Mouse (Mus musculus) A20 (cell line): Measurements from ENCODE around the gene Slc5a11.

ENCODE experiments used
- DNase-seq: peaks from one replicate; pipeline ENCODE4 v3.0.0-alpha.2; 2011; ENCODE audit warnings: low read depth, low spot score

The Slc5a11 gene

DNA sequence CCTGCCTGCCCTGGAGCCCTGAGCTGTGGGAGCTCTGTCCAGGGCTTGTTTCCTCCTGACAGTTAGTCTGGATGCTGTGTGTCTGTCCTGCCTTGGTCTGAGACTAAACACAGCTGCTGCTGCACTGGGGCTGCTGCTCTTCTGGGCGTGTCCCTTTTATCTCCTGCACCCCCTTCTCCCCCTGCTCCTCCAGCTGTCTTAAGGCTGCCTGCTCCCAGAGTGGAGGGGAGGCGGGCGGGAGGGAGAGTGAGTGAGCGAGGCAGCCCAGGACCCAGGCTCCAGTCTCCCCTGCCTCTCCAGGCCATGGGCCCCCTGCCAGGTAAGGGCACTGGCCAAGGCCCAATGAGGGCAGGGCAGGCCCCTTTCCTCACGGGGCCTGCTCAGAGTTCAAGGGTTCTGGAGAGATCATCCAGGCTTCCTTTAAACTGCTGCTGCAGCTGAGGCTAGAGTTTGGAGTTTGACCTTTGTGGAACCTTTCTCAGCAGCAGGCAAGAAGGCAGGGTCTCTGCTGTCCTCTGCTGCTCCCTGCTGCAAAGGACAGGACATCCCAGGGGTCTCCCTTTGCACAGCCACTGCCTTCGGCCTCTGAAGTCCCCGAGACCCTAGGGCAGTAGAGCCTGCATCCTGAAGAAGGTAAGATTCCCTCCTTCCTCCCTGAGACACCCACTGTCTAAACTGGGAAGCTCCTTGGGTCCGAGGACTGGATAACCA is at the start of gene Slc5a11:
Gene Slc5a11, plus strand, starts transcription at position 416 of the 711 bp plus-strand sequence.
- DNase-seq = no peak

DNA sequence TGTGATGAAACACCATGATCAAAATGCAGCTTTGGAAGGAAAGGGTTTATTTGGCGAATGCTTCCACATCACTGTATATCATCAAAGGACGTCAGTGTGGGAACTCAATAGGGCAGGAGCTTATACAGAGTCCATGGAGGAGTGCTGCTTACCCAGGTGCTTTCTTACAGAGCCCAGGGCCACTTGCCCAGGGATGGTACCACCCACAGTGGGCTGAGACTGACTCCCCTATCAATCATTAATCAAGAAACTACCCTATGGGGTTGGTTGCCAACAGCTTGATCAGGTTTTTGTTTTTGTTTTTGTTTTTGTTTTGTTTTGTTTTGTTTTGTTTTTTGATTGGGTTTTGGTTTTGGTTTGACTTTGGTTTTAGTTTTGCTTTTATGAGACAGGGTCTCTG is 47.1 kb upstream of the Slc5a11 start:
- DNase-seq = no peak

DNA sequence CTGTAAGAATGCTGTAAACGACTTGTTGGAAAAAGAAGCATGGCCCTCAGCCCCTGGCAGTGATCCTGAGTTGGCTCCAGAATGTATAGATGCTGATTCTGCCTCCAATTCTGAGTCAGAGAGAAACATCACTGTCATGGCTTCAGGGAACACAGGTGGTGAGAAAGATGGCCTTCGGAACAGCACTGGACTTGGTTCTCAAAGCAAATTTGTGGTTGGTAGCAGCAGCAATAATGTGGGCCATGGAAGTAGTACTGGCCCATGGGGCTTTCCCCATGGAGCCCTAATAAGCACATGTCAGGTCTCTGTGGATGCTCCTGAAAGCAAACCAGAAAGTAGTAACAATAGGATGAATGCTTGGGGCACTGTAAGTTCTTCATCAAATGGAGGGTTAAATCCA is 45.0 kb upstream of the Slc5a11 start:
- DNase-seq = no peak

DNA sequence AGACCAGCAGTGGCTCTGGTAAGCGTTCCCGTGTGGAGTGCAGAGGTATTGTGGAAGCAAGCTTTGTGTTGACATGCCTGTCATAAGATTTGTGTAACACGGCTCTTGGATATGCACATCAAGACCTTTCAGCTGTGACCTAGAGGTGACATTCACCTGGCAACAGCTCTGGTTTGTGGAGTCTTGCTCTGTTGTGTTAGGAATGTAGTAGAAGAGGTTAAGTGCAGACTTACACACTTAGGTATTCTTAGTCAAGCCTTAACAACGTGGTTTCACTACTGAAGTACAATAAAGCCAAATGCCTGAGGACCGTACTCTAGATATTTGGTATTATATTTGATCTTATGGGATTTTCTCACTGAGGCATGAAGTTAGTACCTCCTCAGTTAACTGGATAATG is 42.5 kb upstream of the Slc5a11 start:
- DNase-seq = no peak

DNA sequence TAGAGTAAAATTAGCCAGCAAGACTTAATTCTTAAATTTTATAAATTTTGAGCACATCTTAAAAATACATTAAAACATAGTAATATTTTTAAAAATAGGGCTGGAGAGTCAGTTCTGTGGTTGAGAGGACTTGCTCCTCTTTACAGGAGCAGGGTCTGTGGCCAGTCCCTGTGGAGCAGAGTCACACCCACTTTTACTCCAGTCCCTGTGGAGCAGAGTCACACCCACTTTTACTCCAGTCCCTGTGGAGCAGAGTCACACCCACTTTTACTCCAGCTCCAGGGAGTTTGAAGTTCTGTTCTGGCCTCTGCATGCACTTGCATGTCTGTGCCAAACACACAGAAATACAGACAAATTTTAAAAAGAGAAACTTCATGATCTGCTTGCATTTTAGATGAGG is 37.4 kb upstream of the Slc5a11 start:
- DNase-seq = no peak

DNA sequence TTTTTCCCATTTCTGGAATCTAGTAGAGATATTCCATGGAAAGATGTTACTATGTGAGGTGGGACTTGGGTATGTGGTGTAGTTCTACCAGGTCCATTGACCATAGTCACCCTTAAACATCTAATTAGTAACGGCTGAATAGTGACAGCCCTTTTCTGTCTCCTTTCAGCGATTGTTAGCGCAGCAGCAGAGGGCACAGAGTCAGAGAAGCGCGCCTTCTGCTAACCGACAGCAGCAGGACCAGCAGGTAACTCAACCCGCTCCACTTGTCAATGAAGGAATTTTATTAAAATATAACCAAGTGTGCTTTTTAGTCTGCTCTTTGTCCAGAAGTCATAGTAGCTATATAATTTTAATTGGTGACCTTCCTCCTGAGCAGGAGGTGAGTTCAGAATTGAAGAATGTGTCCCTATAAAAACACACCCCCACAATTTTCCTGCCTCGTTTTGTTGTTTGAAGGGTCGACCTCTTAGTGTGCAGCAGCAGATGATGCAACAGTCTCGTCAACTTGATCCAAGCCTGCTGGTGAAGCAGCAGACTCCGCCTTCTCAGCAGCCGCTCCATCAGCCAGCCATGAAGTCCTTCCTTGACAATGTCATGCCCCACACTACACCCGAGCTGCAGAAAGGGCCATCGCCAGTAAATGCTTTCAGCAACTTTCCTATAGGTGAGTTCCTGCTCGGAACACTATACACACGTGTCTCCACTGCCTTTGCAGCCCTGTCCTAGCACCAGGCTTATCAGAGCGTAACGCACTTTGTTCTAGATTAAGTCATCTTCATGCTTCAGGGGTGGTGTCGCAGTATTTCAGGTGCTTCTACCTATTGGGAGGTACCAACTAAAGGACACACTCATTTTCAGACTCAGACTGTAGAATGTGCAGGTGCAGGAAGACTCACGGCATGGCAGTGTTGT is 32.5 kb upstream of the Slc5a11 start:
- DNase-seq = no peak

DNA sequence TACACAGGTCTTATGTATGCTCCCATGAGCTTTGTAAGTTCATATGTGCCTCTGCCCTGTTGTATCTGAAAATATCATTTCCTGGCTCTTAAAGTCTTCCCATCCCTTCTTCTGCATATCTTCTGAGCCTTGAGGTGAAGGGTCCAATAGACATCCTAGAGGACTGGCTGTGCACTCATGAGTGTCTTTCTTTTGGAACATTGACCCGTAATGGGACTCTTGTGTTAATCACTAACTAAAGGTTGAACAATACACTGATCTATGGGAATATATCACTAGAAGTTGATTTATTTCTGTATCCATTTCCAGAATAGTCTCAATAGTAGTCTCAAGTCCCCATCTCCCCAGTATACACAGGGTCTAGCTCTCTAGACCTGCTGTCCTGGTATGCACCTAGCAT is 29.7 kb upstream of the Slc5a11 start:
- DNase-seq = no peak

DNA sequence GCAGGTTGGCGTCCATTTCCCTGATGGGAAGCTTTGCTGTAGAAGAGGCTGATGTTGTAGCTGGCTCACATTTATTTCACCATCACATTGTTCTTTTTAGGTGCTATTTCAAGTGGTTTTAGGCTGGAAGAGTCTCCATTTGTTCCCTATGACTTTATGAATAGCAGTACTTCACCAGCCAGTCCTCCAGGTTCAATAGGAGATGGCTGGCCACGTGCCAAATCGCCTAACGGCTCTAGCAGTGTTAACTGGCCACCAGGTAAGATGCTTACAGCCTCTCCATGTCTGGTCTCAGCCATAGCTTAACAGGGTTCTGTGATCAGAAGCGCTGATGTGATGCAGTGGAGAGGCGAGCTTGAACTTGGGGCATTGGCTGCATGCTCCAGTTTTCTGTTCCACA is 28.1 kb upstream of the Slc5a11 start:
- DNase-seq = no peak

DNA sequence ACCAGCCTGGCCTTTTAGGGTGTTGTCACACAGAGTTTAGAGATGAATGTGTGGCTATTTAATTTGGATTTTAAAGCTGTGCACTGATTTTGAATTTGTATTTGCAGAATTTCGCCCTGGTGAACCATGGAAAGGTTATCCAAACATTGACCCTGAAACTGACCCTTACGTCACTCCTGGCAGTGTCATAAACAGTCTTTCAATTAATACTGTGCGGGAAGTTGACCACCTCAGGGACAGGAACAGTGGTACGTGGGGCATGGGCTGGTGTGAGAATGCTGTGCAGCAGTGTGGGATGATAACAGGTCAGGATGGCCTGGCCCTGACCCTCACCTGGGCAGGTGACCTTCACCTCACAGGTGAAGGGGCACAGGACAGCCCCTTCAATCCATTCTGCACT is 27.3 kb upstream of the Slc5a11 start:
- no peak for DNase-seq

DNA sequence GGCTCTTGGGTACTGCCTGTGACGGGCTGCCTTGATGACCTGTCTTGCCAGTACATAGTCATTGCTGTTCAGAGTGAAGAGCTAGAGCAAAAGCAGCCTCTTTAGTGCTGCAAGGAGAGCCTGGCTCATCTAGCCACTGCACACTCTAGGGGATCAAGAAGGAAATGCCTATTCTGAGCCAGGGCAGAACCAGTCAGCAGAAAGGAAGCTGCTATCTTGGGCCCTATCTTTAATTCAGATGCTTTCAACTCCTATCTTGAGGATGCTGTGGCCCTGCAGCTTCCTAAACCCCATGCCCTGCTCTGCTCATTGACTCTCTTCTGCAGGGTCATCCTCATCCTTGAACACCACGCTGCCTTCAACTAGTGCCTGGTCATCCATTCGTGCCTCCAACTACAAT is 26.1 kb upstream of the Slc5a11 start:
- DNase-seq = no peak

DNA sequence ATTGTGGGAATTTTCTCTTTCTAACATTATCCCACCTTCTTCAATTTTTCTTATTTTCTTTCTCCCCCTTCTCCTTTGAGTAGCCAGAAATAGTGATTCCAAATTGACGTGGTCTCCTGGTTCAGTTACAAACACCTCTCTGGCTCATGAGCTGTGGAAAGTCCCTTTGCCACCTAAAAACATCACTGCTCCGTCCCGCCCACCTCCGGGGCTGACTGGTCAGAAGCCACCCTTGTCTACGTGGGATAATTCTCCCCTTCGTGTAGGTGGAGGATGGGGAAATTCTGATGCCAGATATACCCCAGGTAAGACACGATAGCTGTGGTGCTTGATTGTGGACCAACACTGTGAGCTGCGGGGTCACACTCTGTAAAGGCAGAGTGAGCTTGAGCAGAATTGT is 24.8 kb upstream of the Slc5a11 start:
- DNase-seq = no peak

DNA sequence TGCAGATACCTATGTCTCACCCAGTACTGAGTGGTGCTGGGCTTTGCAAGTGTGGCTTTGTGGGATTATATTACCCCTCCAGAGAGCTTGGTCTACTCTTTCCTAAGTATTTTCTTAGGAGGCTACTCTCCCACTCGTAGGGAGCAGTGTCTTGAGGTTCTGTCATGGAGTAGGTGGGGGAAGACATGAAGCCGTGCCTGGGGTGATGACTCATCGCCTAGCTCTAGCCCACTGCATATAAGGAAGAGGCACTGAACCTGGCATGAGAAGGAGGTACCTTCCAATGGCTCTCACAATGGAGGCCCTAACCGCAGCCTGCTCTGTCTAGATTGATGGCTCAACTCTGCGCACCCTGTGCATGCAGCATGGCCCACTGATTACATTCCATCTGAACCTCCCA is 22.8 kb upstream of the Slc5a11 start:
- DNase-seq = no peak

DNA sequence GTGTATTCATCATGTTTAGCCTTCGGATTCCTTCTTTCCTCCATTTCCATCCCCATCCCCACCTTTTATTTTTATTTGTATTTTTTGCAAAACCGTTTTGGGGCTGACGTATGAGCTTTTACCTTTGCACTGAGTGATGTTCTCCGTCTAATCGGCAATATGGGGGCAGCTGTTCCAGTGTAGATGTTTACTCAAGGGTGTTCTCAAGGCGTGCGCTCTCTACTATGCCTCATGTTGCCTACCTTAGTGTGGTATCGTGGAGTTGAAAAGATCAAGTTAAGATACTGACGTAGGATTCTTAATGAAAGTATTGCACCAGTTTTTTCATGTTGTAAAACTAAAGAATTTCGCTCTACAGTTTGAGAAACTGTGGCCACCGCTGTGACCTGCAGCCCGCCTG is 21.4 kb upstream of the Slc5a11 start:
- no peak for DNase-seq

DNA sequence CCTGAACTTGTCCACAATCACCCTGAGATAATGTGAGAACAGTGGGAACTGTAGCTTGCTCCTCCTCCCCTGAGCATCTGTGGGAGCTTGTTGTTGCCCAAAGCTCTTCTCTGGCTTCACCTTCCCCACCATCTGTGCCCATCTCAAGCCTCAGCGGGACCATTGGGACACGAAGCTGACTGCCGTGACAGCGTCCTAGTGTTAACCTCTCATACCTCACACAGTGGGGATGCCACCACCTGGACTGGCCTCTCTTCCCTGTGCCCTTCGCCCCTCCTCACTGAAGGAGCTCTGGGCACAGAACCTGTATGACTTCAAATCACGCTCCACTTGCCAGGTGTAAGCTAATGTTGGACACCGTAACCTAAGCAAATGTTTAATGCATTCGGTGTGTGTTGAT is 19.9 kb upstream of the Slc5a11 start:
- no peak for DNase-seq

DNA sequence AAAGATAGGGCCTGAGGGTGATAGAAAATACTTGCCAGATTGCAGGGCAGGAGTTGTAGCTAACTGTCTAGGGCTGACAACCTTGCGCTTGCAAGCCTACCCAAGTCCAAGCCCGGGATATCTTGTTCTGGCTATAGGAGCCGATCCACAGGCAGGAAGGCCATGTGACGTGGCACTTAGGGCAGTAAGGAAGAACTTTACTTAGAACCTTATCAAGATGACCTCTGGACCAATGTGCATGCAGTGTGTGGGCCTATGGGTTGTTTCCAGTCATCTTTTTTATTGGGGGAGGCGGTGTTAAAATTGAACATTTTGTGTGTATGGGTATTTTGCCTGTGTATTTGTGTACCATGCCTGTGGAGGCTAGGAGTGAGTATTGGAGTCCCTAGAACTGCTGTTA is 18.1 kb upstream of the Slc5a11 start:
- no peak for DNase-seq

DNA sequence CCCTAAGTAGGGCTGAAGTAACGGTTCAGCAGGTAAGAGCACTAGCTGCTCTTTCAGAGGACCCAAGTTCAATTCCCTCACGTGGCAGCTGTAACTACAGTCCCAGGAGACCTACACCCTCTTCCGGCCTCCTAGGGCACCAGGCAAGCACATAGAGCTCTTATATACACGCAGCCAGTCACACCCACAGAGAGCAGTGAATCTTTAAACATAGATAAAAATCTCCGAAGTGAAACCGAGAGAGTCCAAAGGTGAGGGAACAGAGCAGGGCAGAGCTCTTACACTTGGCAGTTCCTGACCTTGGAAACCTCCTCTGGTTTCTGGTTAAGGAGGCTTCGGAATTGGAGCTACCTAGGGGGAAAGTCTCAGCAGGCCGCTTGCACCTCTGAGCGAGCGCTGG is 15.9 kb upstream of the Slc5a11 start:
- peak; percentile 27 for DNase-seq

DNA sequence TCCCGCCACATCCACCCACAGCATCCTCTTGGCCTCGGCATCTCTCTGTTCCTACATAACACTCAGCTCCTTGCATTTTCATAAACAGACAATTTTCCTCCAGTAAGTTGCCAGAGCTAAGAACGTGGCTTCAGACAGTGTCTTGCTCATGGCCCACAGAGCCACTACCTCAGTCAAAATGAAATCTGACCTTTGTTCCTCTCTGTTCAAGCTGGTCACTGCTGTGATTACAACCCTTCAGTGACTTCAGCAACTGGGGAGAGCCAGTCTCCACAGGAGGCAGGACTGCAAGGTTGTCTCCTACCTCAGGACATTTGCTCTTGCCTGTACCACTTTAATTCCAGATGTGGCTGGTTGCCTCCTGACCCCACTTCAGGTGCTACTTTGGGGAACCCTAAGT is 15.4 kb upstream of the Slc5a11 start:
- DNase-seq = no peak

DNA sequence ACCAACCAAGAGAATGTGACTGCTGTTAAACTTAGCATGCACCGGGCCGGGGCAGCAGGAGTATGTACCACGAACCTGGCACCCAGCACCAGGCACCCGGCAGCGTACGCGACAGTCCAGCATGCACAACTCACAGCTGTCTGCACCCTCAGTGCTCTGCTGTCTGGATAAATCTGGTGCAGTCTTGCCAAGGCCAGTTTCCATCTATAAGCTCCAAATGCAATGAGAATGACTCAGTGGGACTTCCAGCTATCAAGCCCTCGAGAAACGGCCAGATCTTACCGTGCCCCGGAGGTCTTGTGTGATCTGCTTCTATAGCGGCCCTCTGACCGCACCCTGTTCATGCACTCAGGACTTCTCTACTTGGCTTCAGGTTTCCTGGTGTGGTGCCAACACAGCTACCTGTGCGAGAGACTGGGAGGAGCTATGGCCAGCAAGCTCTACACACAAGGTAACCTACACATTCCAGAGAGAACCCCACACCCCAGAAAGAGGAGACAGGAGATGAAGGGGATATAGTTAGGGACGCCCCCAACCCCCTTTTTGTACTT is 14.8 kb upstream of the Slc5a11 start:
- no peak for DNase-seq

DNA sequence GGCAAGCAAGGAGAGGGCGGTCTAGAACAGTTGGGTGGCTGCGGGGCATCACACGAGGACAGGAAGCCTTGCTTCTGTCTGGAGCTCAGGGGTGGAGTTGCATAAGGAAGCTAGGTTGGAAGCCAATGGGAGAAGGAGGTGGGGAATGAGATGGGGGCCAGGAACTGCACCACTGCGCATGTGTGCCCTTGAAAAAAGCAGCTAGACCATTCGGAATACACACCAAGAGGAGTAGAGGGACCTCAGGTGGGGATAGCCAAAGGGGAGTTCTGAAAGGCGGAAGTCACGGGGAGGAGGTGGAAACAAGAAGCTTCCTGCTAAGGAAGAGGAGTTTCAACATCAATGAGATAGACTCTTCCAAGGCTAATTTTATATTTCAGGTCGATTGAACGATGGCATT is 13.9 kb upstream of the Slc5a11 start:
- no peak for DNase-seq

DNA sequence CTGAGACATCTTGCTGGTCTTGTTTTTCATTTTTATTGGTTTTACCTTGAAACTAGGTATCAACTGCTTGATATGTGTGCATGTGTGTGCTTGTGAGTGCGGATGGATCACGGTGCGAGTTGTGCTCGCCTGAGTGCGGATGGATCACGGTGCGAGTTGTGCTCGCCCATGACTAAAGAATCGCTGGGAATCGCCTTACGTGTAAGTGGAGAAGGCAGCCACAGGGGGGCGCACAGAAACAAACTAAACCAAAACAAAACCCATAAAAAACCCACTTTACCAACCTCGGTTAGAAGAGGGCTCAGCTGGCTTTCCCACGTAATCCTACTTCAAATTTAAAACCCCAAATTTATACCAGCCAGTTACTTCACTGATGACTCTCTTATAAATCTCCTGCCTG is 9.3 kb upstream of the Slc5a11 start:
- peak; percentile 69 for DNase-seq

DNA sequence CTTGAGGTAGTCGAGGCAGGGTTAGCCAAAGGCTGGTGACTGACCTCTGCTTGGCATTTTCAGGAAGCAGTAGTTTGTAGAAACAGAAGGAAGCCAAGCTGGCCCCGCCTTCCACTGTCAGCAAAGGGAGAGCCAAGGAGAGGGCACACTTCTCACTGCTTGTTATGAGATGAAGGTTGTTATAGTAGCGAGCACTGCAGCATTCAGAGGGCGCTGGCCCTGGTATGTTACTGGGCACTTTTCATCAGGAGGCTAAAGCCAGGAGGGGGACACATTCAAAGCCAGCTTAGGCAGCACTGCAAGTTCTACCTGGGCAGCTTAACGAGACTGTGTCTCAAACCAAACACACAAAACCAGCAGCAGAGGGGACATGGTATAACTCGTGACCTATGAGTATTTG is 7.0 kb upstream of the Slc5a11 start:
- no peak for DNase-seq

DNA sequence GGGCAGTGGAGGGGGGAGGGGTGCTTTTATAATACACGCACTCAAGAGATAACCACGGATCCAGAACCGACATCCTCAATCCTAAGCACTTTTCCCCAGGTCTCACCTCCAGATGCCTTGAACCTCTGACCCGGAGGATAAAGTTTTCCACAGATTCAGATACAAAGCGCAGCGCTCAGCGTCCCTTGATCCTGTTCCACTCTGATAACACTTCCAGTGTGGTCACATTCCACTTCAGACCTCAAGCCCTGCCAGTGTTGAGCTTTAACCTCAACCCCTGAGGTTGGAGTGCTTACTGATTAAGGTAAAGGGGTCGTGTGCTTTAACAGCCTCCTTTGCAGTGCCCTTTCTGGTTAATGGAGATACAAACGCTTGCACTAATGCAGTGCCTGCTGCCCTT is 4.7 kb upstream of the Slc5a11 start:
- DNase-seq = no peak

DNA sequence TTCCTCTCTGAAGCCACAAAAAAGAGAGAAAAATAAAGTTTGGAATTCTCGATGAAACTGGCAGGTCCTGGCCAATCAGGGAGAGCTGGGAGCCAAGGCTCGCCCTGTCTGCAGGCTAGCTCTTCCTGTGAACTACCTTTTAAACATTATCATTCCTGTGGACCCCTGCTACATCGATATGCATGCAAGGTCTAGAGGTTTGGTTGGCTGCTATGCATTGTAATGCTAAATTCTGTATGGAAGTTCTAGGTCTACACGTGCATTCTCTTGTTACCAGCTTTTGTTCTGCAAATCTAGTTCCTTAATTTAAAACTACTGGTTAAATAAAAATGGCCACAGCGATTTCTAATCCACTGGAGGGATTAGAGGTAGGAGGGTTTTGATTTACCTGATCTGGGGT is 3.1 kb upstream of the Slc5a11 start:
- DNase-seq = no peak
